Mouse (Mus musculus) adrenal gland, adult 2 months (tissue): Measurements from ENCODE around the gene Il17f. TPM values are rescaled to one million over a fixed set of nuclear protein-coding genes. Genes with fewer than 3 reads are reported as not detected.
"Not testable (repeated sequence)": the region's sequence is repeated elsewhere in the genome, so short reads cannot be mapped to it uniquely, and the experiment has no call there.

Experiments
- DNase-seq: peaks from one replicate; pipeline ENCODE4 v3.0.0; 2021
- long read RNA-seq: library from polyadenylated mRNA; stranded (forward); transcript quantifications from one replicate; pipeline ENCODE4 v2.0.0, GENCODE M21; 2021
- polyA plus RNA-seq: library from polyadenylated mRNA; depleted of rRNA; stranded (reverse); fragments of >200 nt; gene quantifications from 2 replicates; pipeline ENCODE4 v1.2.3, GENCODE M21; 2012; rRNA removed
- total RNA-seq, 2 experiments: library from RNA; stranded (reverse); gene quantifications; 2 replicates each; pipeline ENCODE4 v1.2.3; 2021

Gene Il17f
- total RNA-seq (not detected), polyA plus RNA-seq (not detected in 2 replicates)
- long read RNA-seq = 0 reads

DNA sequence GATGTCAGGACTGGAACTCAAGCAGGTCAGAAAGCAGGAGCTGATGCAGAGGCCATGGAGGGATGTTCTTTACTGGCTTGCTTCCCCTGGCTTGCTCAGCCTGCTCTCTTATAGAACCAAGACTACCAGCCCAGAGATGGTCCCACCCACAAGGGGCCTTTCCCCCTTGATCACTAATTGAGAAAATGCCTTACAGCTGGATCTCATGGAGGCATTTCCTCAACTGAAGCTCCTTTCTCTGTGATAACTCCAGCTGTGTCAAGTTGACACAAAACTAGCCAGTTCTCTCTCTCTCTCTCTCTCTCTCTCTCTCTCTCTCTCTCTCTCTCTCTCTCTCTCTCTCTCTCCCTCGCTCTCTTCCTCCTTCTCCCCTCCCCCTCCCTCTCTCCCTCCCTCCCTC, at the start of gene Il17f:
TSS of gene Il17f (minus strand) at position 101 of the 400 bp plus-strand sequence.
- not testable (repeated sequence) for DNase-seq

DNA sequence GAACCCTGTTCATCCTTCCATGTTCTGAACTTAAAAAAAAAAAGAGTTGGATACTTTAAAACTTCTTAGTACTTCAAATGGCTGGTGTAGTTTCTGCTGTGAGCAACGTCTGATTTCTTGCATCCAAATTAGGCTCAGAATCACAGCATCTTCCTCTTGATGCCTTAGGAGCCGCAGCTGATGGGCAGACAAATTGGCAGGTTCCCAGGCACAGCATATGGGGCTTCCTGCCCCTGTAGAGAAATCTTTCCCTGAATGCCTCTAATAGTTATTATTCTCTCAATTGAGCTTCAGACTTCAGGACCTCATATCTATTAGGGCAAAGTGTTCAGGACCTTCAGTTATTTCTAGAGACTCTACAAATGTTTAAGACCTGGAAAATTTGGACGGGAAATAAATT, 49.5 kb upstream of the Il17f start:
- DNase-seq = no peak

DNA sequence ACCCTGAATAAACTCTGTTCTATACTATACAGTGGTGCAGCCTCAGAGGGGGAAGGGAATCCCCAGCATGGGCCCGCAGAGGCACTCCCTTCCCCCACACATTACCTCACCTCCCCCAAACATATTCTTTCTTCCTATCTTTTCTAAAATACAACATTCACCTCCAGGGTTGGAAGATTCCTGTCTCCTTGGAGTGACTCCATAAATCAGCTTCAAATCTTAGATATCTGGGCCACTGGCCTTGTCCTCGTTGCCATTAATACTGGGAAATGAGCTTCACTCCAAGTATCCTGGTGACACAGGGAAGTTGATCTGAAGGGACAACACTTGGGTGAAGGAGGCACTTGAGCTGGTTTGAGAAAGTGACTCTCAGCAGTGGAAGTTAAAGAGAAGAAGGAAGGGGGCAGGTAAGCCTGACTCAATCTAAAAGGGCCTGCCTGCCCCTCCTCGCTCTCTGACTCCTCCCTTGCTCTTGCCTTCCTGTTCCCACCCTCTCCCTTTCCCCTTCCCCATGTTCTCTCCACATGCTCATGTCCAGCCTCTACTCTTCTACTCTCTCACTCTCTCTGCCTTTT, 46.2 kb upstream of the Il17f start:
- DNase-seq = peak; percentile 57

- no peak for DNase-seq
Observed at GRCm38 (mm10) chr1:20833141-20833511, 42.7 kb upstream of the Il17f start.

GRCm38 (mm10) chr1:20832473-20833140, 42.2 kb upstream of the Il17f start:
- DNase-seq = no peak

- no peak for DNase-seq
Observed at GRCm38 (mm10) chr1:20830546-20830945, 40.1 kb upstream of the Il17f start.

DNA sequence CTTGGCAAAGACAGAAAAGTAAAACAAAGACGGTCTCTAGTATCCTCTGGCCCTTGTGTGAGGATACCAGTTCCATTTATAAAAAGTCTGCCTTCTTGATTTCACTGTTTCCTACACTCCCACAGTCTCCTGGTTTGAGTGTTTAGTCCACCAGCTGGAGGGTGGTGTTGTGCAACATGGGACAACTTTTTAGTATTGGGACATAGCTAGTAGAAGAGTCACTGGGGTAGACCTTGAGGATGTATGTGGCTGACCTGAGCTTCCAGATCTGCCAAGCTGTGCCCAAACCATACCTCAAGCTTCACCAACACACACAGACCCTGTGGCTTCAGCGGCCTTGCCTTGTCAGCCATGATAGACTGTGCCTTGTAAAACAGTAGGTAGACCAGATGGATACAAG, 37.6 kb upstream of the Il17f start:
- DNase-seq = no peak

DNA sequence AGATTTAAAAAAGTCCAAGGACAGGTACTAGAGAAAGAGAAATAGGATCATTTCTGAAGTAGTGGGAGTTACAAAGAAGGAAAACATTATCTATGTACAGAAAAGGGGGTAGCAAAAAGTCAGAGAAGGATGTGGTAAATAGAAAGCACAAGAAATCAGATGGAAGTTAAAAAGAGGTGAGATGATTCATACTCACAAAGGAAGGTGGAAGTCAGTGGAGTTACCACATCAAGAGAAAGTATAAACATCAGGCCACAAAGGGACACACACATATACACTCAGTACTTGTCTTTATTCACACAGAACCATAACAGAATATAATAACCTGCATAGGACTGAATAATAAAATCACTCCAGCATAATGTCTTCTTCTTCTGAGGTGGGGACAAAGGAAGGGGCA, 34.6 kb upstream of the Il17f start:
- DNase-seq = no peak

DNA sequence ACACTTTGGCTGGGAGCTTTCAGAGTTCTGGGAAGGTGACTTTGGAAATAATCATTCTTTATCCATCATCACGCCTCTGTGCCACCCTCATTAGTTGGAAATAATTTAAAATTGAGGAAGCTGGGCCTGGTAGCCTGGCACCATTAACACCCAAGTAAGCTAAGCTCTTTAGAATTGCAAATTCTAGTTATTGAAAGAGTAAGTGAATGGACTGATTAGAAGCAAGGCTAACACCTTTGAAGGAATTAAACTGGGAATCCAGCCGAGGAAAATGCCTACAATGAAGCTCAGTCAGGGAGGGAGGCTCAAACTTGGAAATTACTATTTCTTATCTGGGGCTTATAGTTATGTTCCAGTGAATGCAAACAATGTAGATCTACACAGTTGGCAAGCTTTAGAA, 33.5 kb upstream of the Il17f start:
- no peak for DNase-seq

DNA sequence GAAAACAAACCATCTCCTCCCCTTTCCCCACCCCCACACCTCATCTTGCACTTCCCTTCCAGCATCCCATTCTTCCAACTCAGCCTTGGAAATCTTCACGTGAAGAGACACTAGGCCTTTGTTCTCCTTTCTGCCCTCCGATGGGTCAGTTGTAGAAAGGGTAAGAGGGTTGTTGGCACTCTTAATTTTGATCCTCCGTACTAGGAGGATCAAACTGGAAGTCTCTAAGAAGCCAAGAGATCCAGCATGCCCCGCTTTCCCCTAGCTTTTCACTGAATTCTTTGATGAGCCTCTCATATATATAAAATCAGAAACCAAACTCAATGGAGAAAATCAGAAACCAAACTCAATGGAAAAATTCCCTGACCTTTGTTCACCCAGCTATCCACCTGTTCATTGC, 33.1 kb upstream of the Il17f start:
- DNase-seq = no peak

DNA sequence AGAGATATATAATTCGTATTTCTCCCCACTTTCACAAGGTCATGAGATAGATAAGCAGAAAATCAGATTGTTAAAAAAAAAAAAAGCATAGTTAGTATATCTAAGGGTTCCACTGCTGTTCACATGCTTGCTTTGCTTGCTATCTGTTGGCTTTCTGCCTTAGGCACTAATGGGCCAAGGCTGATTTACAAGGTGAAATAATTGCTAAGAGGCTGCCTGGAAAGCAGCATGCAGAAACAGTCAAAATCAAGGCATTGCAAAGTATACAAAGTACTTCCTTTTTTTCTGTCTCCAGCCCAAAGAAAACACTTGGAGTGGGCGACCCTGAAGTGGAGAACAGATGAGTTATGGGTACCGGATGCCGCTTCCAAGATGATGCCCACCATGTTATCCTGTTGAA, 30.5 kb upstream of the Il17f start:
- peak; percentile 23 for DNase-seq

GRCm38 (mm10) chr1:20819771-20820605, 29.6 kb upstream of the Il17f start, which contains the start of gene Mcm3:
TSS of gene Mcm3 (minus strand) at chr1:20820312.
- DNase-seq = peak; percentile 93

GRCm38 (mm10) chr1:20817596-20817995, 27.2 kb upstream of the Il17f start:
- no peak for DNase-seq

GRCm38 (mm10) chr1:20817172-20817571, 26.8 kb upstream of the Il17f start:
- DNase-seq = no peak

- no peak for DNase-seq
Observed at GRCm38 (mm10) chr1:20814521-20814920, 24.1 kb upstream of the Il17f start.

DNA sequence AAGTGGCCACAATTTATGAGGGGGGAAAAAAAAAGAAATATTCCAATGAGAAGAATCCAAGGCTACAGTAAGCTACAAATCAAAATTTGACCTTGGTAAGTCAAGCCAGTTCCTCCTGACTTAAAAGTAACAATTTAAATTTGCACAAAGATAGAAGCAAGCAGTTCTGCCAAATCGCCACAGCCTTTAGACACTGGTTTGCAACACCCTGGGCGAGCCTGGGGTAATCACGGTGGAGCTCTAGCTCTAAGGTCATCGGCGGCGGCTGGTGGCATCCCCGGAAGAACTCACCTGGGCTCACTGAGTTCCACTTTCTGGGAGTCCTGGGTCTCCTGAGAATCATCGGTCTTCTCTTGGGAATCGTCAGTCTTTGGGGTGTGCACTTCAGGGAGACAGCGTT, 14.1 kb upstream of the Il17f start:
- peak; percentile 23 for DNase-seq

DNA sequence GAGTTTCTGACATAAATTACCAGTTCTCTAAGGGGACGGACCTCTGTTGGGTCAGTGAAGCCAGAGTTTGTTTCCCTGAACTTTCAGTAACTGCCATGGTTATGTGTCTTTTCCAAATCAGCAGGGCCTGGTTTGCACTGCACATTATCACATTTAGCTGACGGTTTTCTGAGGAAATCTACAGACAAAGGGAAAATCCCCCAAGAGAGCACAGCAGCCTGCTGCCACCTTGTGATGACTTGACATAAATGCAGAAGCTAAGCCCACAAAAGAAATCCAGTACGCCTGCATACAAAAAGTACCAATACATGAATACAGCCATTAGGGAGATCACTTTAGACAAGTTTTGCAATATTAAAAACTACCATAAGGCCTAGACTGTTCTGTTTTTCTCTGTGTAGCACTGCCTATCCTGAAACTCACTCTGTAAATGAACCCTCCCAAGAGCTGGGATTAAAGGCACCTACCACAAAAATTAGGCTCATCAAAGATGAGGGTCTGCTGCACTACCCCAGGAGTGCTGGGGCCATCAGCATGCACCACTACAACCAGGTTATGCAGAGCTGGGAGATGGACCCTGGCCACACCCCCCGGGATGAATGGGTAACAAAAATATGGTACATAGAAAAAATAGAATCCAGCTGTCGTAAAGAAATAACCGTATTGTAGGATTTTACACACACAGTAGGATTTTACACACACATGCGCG, 11.4 kb upstream of the Il17f start:
- peak; percentile 29 for DNase-seq

- DNase-seq = no peak
Observed at GRCm38 (mm10) chr1:20801275-20801674, 10.9 kb upstream of the Il17f start.

DNA sequence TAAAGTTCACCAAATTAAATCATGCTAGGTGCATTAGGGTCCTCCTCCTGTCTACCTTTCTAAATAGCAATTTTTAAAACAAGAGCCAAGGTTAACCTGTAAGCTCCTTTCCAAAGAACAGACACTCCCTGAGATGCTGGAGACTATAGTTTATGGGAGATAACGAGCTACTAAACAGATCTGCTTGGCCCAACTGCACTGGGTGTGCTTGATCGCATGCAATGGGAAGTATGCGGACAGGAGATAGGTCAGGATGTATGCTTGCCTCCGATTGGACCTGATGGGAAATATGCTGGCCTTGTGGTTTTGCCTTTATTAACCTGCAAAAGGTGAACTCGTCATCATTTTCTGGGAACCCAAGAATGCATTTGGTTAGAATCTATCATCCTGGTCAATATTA, 4.8 kb upstream of the Il17f start:
- no peak for DNase-seq

DNA sequence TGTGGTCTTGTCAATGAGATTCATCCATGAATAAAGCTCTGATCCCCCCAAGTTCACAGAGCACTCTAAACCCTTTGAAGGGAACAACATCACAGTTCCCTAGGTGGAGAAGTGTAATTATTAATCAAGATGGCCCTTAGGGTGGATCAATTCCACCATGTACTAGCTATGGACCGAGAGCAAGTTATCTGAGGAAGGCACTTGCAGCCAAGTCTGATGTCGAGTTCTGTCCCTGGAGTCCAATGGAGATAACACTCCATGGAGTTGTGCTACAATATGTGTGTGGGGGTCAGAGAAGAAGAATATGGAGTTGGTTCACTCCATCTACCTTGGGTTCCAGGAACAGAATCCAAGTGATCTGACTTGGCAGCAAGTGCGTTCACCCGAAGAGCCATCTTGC, 4.3 kb upstream of the Il17f start:
- no peak for DNase-seq

DNA sequence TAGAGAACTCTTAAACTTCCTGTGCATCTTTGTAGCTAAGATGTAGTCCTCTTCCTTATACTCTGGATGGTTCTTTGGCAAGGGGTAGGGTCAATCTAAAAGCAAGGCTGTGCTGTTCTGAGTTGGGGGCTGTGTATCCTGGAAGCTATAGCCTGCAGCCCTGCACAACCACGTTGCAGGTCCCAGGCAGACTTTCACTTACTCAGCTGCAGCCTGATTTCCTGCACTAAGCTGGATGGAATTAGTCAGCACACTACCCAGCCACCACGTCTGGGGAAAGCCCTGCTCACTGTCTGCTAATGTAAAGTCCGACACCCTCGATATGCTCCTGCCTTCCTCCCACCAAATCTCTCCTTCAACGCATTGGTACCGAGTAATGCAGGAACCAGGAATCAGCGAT, 997 bp upstream of the Il17f start:
- DNase-seq = no peak

- DNase-seq = no peak
Observed at GRCm38 (mm10) chr1:20788419-20788818, 2.0 kb downstream of the Il17f start.

DNA sequence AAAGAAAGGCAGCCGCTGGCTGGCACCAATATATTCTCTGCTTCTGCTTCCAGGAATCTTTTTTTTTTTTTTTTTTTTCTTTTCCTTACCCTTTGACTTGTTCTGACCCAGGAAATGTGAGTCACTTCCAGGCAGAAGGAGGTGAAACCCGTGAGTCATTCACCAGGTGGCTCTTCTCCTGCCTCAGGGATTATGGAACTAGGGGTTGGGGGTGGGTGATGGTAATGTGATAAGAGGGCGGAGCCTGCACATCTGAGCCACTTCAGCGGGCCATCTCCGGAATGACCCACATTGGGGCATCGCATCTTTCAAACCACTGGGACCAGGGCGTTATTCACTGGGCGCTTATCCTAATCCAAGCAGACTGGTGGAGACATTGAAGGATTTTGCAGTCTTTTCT, 3.4 kb downstream of the Il17f start:
- DNase-seq = no peak
